Mouse (Mus musculus) ES-Bruce4 (cell line): Measurements from ENCODE around the gene Mmd.

Source experiments
- CTCF ChIP-seq: IDR thresholded peaks from one replicate; pipeline ENCODE4 v1.8.1; 2011; ENCODE audit warnings: low read depth, low read length
- EP300 ChIP-seq: IDR thresholded peaks from 2 replicates; pipeline ENCODE4 v1.6.1; 2011; ENCODE audit warnings: low read depth, low read length; ENCODE audit not compliant: insufficient read depth
- POLR2A ChIP-seq: IDR thresholded peaks from one replicate; pipeline ENCODE4 v1.8.1; 2011; ENCODE audit warnings: low read length; ENCODE audit not compliant: insufficient read depth

DNA sequence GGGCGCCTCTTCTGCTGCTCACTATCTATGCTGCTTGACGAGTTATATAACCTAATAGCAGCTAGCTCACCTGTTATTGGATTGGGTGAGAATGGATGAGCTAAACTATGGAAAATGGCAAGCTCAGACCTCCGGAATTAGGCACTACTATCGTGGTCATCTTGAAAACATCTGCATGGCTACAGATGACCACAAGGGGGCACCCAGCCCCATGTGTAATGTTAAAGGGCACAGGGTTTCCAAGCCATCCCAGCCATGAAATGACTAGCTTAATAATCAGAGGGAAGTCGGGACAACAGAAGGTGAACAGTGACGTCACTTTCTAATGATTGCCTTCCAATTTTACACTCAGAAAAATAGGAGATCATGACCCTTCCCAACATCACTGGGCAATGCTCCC is 57.7 kb downstream of the Mmd start:
- TF ChIP-seq CTCF (no peak), POLR2A (no peak), EP300 (no peak)
